Mouse (Mus musculus) liver, embryonic 11.5 days (tissue): Measurements from ENCODE around the gene Apopt1. TPM values are rescaled to one million over a fixed set of nuclear protein-coding genes. Genes with fewer than 3 reads are reported as not detected.

Experiments
- ATAC-seq: fragments of 200-750 bp; cut with Nextera tagmentation; replicated peaks from 2 replicates; pipeline ENCODE4 v1.8.0; 2017; ENCODE audit warnings: moderate number of reproducible peaks, mild to moderate bottlenecking, moderate TSS enrichment, moderate library complexity; ENCODE audit not compliant: low FRiP score
- DNase-seq: peaks from one replicate; pipeline ENCODE4 v3.0.0-alpha.2; 2017; ENCODE audit warnings: low spot score
- H3K27ac ChIP-seq: fragments of 300-500 bp; sonication (generic); 2 replicates; pipeline ENCODE4 v1.5.1; 2014; ENCODE audit warnings: mild to moderate bottlenecking, low read depth, low read length, control low read depth
- H3K27me3 ChIP-seq: fragments of 300-500 bp; sonication (generic); replicated peaks from 2 replicates; pipeline ENCODE4 v1.6.1; 2014; ENCODE audit warnings: low read length, mixed read lengths; ENCODE audit not compliant: control insufficient read depth, insufficient read depth
- H3K36me3 ChIP-seq: fragments of 300-500 bp; sonication (generic); 2 replicates; pipeline ENCODE4 v1.6.1; 2014; ENCODE audit warnings: mild to moderate bottlenecking, low read length, moderate library complexity, mixed read lengths; ENCODE audit not compliant: control insufficient read depth, insufficient read depth
- H3K4me1 ChIP-seq: fragments of 300-500 bp; sonication (generic); replicated peaks from 2 replicates; pipeline ENCODE4 v1.6.1; 2014; ENCODE audit warnings: low read length, mixed read lengths; ENCODE audit not compliant: control insufficient read depth, insufficient read depth
- H3K4me2 ChIP-seq: fragments of 300-500 bp; sonication (generic); 2 replicates; pipeline ENCODE4 v1.6.1; 2014; ENCODE audit warnings: mild to moderate bottlenecking, control low read depth, moderate library complexity
- H3K4me3 ChIP-seq: fragments of 300-500 bp; sonication (generic); 2 replicates; pipeline ENCODE4 v1.5.1; 2014; ENCODE audit warnings: low read depth, low read length, control low read depth
- H3K9ac ChIP-seq: fragments of 300-500 bp; sonication (generic); 2 replicates; pipeline ENCODE4 v1.6.1; 2014; ENCODE audit warnings: low read depth, low read length, control low read depth
- H3K9me3 ChIP-seq: fragments of 300-500 bp; sonication (generic); 2 replicates; pipeline ENCODE4 v1.6.1; 2016; ENCODE audit warnings: low read length, inconsistent platforms, mixed read lengths; ENCODE audit not compliant: control insufficient read depth
- WGBS: fragments of 180-500 bp; shearing (Covaris S2); extraction: QIAGEN DNeasy Blood & Tissue Kit; methylation state at CpG from one replicate; pipeline ENCODE4 v1.1.7; 2014; 5-methylcytosine and 5-hydroxymethylcytosine counted together
- polyA plus RNA-seq: library from polyadenylated mRNA; unstranded; fragments of >200 nt; fragmentation: Nextera tagmentation; extraction: Ambion mirVana; gene quantifications from 2 replicates; pipeline ENCODE4 v1.2.1, GENCODE M21; 2014

Gene Apopt1
- polyA plus RNA-seq, 1 experiment from 2014 or later = 67.7 TPM

DNA sequence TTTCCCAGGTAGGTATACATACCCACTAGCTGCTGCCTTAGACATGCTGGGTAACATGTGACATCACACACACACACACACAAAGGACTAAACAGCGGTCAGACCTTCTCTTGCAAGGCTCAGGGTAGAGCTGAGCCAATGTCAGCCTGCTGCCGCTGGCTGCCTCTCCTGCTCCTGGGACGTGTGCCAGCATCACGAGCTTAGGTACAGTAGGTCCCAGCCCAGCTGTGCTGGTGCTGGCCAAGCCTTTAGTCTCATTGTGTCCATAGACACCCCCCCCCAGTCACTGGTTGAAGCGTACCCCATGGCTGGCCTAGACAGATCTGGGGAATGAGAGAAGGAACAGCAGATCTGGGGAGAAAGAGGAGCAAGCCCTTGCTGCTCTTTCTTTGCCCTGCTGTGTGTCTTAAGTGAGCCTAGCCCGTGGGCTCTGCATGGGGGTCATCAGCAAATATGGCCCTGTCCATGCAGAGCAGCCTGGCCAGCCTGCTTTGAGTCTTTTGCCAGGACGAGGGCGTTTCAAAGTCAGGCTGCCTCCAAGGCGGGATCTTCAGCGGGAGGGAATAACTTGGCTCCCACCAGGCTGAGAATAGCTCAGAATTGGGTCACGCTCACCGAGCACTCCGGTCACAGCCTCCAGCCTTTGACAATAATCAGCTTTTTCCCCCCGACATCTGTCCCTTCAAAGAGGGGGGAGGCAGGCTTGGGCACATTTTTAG, 25.6 kb upstream of the Apopt1 start:
- H3K36me3 ChIP-seq = peaks cover 2% of the 10 kb centered on the region
- DNase-seq (no peak), ATAC-seq (no peak)
- H3K4me3 ChIP-seq = no peak overlapping the region
- peaks cover 9% of the 10 kb centered on the region for H3K4me1 ChIP-seq
- WGBS = 47% methylated on average over 14 of the region's 14 CpGs
- H3K27me3 ChIP-seq = no peaks in the 10 kb centered on the region
- no peaks in the 10 kb centered on the region for H3K9me3 ChIP-seq
- H3K27ac ChIP-seq = no peak overlapping the region
- no peak overlapping the region for H3K9ac ChIP-seq
- no peak overlapping the region for H3K4me2 ChIP-seq

DNA sequence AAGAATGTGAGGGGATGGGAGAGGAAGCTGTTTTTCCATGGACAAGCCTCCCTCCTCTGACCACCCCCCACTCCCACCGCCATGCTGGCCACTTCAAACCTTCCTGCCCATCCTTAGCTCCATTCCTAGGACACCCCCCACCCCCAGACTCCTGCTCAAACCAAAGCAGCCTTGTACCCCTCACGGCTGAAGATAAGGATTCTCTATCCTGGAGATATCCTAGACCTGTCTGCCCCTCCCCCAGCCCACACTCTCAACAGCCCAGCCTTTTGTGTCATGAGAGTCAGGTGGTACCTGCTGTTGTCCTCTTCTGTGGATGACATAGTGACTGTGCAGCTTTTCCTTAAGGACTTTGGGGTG, 25.0 kb upstream of the Apopt1 start:
- Histone ChIP-seq H3K27me3 (no peaks in the 10 kb centered on the region), H3K4me1 (peaks cover 12% of the 10 kb centered on the region), H3K9ac (no peak overlapping the region), H3K4me2 (no peak overlapping the region), H3K36me3 (no peaks in the 10 kb centered on the region; the same call in 1 of the 2 replicates), H3K27ac (no peak overlapping the region), H3K4me3 (no peak overlapping the region), H3K9me3 (no peaks in the 10 kb centered on the region)
- DNase-seq = no peak
- no peak for ATAC-seq
- 20% methylated on average over 2 of the region's 2 CpGs for WGBS

DNA sequence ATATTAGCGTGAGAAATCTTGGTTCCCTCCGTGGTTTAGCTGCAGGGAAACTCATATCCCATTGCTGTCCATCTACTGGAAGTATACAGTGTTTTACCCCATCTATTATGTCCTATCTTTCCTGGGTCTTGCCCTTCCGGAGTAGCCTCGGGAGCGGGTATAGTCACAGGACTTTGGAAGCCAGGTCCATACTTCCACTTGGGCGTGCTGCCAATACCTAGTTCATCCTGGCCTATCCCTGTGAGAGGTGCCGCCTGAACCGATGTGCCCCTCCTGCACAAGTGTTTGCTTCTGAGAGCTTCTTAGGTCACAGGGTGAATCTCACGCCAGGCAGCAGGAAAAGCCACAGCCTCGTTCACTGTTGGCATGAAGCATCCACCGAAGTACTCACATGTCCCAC, 23.6 kb upstream of the Apopt1 start:
- no peaks in the 10 kb centered on the region for H3K9me3 ChIP-seq
- no peak overlapping the region for H3K27ac ChIP-seq
- ATAC-seq (no peak), DNase-seq (no peak)
- H3K27me3 ChIP-seq = no peaks in the 10 kb centered on the region
- peaks cover 26% of the 10 kb centered on the region for H3K4me1 ChIP-seq
- H3K36me3 ChIP-seq = no peaks in the 10 kb centered on the region
- no peak overlapping the region for H3K9ac ChIP-seq
- H3K4me3 ChIP-seq = no peak overlapping the region
- 80% methylated on average over 11 of the region's 11 CpGs for WGBS
- no peak overlapping the region for H3K4me2 ChIP-seq

DNA sequence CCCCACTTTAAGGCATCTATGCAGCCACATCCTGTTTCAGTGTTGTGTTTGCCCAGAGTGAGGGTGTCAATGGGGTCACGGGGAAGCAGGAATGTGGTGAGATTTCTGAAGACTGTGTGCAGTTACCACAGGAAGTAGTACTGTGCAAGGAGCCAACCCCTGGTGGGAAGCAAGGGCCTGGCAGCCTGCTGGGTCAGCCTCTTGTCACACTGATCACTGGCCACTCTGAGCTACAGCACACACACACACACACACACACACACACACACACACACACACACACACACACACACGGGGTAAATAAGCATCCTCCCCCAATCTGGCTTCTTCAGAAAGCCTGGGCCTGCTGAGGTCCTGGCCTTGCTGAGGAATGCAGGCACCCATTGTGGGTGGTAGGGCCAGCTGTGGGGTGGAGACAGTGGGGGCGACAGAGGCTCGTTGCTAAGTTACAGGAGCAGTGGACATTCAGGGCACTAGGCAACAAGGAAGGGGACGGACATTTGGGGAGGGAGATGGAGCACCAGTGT, 21.7 kb upstream of the Apopt1 start:
- ATAC-seq (no peak; the same call in 1 of the 2 replicates), DNase-seq (no peak)
- H3K9me3 ChIP-seq = no peaks in the 10 kb centered on the region
- peaks cover 30% of the 10 kb centered on the region for H3K4me1 ChIP-seq
- H3K9ac ChIP-seq = no peak overlapping the region
- no peak overlapping the region for H3K4me2 ChIP-seq
- WGBS = 28% methylated on average over 5 of the region's 5 CpGs
- H3K36me3 ChIP-seq = no peaks in the 10 kb centered on the region
- H3K27me3 ChIP-seq = no peaks in the 10 kb centered on the region
- no peak overlapping the region for H3K4me3 ChIP-seq
- peak overlapping the region; percentile 28; the same call in 1 of the 2 replicates for H3K27ac ChIP-seq

DNA sequence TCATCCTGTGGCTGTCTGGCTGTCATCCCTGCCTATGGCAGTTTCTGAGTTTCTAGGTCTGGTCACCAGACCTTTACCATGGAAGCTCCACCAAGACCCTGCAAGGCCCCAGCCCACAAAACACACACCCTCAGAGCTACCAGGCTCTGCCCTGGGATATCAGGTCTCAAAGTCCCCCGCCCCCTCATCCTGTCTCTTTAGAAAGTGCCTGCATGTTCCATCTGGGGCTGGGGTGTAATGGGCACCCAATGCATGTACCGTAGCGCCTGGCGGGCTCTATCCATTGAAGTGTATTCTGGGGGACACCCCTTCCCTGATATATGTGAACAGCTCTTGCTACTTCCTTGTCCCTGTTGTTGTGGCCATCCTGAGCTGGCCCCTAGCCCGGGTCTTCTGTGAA, 20.2 kb upstream of the Apopt1 start:
- no peaks in the 10 kb centered on the region for H3K9me3 ChIP-seq
- ATAC-seq = no peak
- no peaks in the 10 kb centered on the region for H3K27me3 ChIP-seq
- no peak overlapping the region for H3K4me2 ChIP-seq
- no peak overlapping the region for H3K4me3 ChIP-seq
- peaks cover 30% of the 10 kb centered on the region for H3K4me1 ChIP-seq
- no peak for DNase-seq
- 76% methylated on average over 5 of the region's 5 CpGs for WGBS
- no peaks in the 10 kb centered on the region for H3K36me3 ChIP-seq
- no peak overlapping the region for H3K27ac ChIP-seq
- H3K9ac ChIP-seq = no peak overlapping the region

DNA sequence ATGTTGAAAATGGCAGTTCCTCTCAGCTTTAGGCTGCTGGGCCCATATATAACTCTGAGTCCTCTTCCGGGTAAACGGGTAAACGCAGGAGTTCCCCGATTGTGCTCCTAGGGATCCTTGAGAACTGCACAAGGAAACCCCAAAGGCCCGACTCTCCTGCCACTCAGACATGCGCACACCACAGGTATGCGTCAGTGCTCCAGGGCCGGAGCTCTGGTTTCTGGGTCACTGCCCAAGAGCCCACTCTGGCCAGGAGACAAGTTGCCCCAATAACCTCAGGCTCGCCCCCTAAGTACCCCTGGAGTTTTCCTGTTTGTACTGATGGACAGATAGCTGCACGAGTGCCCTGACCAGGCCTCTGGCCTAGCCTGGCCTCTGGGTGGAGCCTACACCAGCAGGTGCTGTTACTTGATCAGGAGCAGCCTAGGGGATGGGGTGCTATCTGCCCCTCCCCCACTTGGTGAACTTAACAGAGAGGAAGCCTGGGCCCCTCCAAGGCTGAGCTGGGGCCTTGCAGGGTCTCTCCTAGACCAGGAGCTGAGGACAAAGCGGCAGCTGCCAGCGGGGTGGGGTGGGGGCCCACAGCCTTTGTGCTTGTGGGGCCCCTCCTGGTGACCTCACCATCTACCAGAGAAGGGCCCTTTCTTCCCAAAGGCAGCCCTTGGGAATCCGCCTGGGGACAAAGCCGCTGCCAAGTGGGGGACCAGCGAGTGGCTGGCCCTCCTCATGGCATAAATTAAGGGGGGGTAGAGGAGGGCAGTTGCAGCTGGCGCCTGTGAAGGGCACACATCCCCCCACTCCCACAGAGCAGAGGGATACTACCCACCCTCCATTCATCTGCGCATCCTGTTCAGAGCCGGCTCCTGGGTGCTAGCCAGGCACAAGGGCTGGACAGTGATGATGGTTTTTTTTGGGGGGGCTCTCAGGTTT, 19.5 kb upstream of the Apopt1 start:
- H3K27me3 ChIP-seq = no peaks in the 10 kb centered on the region
- peak overlapping the region; percentile 41; the same call in 1 of the 2 replicates for H3K9ac ChIP-seq
- peak overlapping the region; percentile 35 for H3K4me2 ChIP-seq
- H3K4me1 ChIP-seq = peaks cover 30% of the 10 kb centered on the region
- ATAC-seq (peak; percentile 40), DNase-seq (no peak)
- H3K36me3 ChIP-seq = no peaks in the 10 kb centered on the region
- no peak overlapping the region for H3K27ac ChIP-seq
- no peaks in the 10 kb centered on the region for H3K9me3 ChIP-seq
- WGBS = 50% methylated on average over 18 of the region's 18 CpGs
- H3K4me3 ChIP-seq = no peak overlapping the region

DNA sequence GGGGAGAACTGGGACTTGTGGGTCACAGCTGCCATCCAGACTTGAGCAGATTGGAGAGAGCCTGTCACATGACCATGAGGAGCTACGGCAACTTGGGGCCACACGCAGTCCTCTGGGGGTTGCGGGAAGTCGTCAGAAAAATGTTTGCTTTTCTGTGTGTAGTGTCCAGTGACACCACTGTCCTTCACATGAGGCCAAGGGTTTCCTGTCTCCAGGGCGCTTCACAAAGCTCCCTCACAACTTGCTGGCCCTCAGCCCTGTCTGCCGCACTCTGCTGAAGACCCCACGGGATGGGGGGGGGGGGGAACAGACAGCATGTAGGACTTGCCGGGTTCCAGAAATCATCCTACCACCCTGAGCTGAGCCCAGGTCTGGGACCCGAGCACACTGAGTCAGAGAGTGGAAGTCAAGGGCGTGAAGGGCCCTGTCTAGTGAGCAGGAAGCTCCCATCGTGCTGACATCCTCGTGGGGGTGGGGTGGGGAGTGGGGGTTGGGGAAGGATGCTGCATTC, 18.7 kb upstream of the Apopt1 start:
- H3K9ac ChIP-seq = 0 out of 2 replicates have a peak overlapping the region, but pooled peaks have one; percentile 41
- ATAC-seq (no peak), DNase-seq (no peak)

DNA sequence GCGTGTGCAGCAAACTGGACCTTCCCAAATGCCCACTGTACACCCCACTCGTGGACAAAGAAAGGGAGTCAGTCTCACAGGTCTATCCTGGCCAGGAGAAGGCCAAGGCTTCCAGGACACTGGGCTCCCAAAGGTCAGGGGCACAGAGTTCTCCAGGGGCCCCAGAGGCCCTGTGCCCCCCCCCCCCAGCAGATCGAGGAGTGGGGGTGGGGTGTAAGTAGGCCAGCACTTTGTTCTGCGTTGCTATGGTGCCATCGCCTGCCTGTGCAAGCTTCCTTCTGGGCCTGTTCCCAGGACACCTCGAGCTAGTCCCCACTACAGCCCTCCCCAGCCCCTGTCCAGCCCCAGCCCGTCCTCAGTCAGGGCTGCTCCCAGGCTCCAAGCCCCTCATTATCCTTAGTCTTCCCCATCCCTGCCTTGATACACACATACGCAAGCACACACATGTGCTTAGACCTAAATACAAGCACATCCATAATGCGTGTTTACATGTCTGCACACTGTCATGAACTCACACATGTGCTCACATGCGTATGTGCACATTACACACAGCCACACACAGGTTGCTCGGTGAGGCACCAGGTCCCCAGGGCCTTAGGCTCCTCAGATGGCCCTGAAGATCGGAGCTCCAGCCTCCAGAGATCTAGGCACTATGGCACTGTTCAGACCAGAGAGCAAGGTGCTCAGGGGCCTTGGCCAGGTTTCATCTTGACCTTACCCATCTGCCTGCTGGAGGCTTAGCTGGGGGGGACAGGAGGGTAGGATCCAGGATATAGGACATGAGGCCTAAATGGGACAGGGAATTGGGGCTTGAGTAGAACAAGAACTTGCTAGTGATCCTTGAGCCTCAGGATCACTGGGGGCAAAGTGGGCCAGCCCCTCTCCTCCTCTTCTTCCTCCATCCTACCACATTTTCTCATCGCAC, 17.9 kb upstream of the Apopt1 start:
- DNase-seq (no peak), ATAC-seq (no peak)
- peaks cover 30% of the 10 kb centered on the region for H3K4me1 ChIP-seq
- no peak overlapping the region for H3K27ac ChIP-seq
- no peaks in the 10 kb centered on the region for H3K9me3 ChIP-seq
- H3K36me3 ChIP-seq = no peaks in the 10 kb centered on the region
- H3K27me3 ChIP-seq = no peaks in the 10 kb centered on the region; the same call in 1 of the 2 replicates
- no peak overlapping the region for H3K4me3 ChIP-seq
- H3K9ac ChIP-seq = no peak overlapping the region
- 65% methylated on average over 13 of the region's 13 CpGs for WGBS
- no peak overlapping the region for H3K4me2 ChIP-seq

More for the DNA sequence above, 18.7 kb upstream of the Apopt1 start:
- Histone ChIP-seq H3K27ac (0 out of 2 replicates have a peak overlapping the region, but pooled peaks have one; percentile 9), H3K4me3 (no peak overlapping the region), H3K36me3 (no peaks in the 10 kb centered on the region), H3K4me2 (peak overlapping the region; percentile 35), H3K27me3 (no peaks in the 10 kb centered on the region), H3K4me1 (peaks cover 30% of the 10 kb centered on the region), H3K9me3 (no peaks in the 10 kb centered on the region)
- 23% methylated on average over 12 of the region's 12 CpGs for WGBS
